Mouse (Mus musculus): ENCODE measurements around the gene Rnf167. TPM values are rescaled to one million over a fixed set of nuclear protein-coding genes. Genes with fewer than 3 reads are reported as not detected.

Rnf167 gene
- total RNA-seq, 2 experiments from 2014 or later = 73.9 to 86.6 TPM

- DNase-seq = peak; percentile 93
Observed at GRCm38 (mm10) chr11:70654923-70655570, 8.0 kb downstream of the Rnf167 start.

GRCm38 (mm10) chr11:70655571-70656455 is 8.8 kb downstream of the Rnf167 start:
- peak; percentile 73 for DNase-seq

DNA sequence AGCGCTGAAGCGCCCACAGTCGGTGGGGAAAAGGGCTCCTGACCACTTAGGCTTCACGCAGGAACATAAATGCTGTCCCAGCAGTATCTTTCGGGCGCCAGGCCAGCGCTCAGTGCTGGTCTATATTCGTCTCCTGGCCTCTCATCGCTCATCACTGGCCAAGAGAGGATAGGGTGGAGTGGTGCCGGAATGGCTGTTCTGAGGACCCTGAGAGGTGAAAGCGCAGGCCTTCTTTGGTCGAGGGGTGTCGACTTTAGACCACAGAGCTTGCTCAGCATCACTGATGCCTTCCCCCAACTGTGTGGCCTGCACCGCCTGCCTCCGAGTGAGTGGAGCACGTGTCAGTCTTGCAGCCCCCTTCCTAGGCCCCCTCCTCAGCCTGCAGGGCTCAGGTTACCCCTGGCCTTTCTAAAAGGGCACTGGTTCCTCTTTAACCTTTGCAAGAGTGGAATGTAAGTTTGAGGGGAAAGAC is 9.5 kb downstream of the Rnf167 start:
- DNase-seq = peak; percentile 60

- DNase-seq = peak; percentile 46
Observed at GRCm38 (mm10) chr11:70656964-70657363, 9.9 kb downstream of the Rnf167 start, which contains the start of gene Eno3. Eno3 (plus strand) TSS chr11:70657202.

GRCm38 (mm10) chr11:70657573-70657972 is 10.5 kb downstream of the Rnf167 start:
- DNase-seq = no peak

- no peak for DNase-seq
Observed at GRCm38 (mm10) chr11:70657991-70658390, 11.0 kb downstream of the Rnf167 start.

GRCm38 (mm10) chr11:70658521-70658920 is 11.5 kb downstream of the Rnf167 start:
- DNase-seq = no peak

- DNase-seq = no peak
Observed at GRCm38 (mm10) chr11:70658942-70659341, 11.9 kb downstream of the Rnf167 start.

GRCm38 (mm10) chr11:70660571-70660970 is 13.5 kb downstream of the Rnf167 start:
- DNase-seq = no peak

DNA sequence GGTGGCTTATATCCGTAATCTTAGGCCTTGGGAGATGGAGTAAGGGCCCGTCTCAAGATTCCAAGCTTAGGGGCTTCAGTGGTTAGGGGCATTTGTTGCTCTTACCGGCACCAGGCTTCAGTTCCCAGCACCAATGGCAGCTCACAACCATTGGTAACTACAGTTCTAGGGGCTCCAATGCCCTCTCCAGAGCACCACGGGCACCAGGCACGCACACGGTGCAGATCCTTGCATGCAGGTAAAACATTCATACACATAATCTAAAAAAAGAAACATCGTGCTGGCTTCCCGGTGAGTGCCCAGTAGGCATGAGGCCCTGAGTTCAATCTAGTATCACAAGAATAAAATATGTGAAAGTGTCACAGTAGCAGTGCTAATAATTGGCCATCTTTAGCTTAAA is 16.1 kb downstream of the Rnf167 start:
- DNase-seq = no peak

- DNase-seq = no peak
Observed at GRCm38 (mm10) chr11:70663957-70664356, 16.9 kb downstream of the Rnf167 start.

- DNase-seq = no peak
Observed at GRCm38 (mm10) chr11:70664741-70665140, 17.7 kb downstream of the Rnf167 start.

DNA sequence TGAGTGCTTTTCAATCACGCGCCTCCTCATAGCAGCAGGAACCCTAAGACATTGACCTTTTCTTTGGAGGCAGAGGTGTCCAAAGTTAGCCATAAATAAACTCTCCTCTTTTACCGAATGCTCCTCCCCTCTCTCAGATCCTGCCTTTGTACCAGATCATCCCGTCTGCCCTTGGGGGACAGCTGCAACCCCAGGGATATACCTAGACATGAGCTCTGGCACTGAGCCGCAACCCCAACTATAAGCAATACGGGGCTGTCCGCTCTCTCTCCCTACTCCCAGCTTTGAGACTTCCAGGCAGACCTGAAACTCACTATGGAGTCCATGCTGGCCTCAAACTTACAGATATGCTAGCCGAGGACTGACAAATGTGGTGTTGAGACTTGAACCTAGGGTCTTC is 19.7 kb downstream of the Rnf167 start:
- DNase-seq = no peak

DNA sequence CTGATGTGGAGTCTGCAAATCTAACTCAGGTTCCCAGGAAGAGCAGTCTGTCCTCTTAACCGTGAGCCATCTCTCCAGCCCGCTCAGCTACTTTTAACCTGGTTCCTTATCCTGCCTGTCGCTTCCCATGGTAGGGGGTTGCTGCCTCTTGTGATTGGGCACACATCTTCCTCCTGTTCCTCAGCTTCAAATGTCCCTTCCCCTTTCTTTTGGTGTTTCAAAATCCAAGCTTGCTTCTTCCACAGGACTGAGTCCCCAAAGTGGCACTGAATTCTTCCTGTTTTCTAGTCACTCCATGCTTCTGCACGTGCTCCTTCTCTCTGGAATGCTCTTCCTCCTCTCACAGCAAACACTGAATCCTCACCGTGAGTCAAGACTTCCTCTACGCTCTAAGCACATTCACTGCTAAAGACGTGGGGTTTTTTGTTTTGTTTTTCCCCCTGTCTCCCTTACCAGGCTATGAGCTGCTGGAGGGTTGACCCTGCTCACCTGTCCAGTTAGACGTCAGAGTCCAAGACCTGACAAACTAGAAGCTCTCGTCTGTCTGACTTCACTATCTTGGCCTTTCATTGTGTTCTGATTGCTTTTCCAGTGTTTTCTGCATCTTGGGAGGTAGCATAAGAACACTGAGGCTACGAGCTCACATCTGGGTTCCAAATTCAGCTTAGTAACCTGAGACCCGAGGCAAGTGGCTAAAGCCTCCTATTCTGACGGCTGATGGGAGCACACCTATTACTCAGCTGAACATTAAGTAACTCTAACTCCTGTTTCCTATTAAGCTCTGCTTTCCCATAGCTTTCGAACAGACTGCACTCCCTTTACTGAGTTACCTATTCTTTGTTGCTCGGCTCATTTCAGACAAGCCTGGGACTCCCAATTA is 20.5 kb downstream of the Rnf167 start:
- DNase-seq = no peak

DNA sequence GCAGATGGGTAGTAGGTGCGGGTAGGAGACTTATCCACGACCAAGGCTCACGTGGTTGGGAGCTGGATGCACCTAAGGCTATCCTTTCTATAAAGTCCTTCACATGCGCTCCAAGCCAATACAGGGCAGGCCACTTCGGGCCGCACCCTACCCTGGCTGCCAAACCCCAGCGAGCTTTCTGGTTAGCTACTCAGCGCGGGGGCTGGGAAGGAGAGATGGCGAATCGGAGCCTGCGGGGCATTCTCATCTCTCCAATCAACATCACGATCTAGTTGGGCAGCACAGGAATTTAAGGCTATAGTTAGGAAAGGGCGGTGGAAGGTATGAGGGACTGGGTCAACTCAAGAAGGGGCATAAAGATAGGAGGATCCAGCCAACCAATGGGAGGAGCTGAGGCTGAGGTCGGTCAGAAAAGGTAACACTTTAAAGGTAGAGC is 21.3 kb downstream of the Rnf167 start:
- DNase-seq = peak; percentile 79

DNA sequence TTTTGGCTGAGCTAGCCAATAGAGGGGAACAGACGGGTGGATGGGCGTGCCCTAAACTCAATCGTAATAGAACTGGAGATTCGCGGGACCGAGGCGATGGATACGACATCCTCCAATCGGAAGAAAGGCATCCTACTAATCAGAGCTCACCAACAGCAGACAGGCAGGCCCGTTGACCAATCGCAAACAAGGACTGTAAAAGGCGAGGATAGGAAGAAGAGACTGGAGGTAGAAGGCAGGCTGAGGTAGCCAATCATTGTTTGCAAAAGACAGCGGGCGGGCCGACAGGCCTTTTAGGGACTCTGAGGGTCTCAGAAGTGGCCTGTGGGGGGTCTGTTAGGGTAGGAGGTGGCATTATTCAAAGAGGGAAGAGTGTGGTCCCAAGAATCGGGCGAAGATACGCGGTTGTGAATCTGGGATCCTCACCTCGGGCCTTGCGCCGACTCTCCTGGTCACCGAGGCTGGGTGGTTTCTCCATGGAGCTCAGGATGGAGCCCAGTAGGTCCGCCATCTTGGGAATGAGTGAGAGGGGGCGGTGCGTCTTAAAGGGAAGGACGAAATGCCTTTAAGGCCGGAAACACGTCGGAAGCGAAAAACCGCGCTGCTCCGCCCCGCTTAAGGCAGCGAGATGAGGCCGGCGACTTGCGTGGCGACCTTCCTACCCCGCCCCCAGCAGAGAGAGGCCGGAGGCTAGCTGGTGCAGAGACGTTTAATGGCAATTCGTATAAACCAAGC is 21.9 kb downstream of the Rnf167 start, which contains the start of gene Spag7:
TSS of gene Spag7 (minus strand) at position 646 of the 735 bp plus-strand sequence.
- DNase-seq = peak; percentile 96

DNA sequence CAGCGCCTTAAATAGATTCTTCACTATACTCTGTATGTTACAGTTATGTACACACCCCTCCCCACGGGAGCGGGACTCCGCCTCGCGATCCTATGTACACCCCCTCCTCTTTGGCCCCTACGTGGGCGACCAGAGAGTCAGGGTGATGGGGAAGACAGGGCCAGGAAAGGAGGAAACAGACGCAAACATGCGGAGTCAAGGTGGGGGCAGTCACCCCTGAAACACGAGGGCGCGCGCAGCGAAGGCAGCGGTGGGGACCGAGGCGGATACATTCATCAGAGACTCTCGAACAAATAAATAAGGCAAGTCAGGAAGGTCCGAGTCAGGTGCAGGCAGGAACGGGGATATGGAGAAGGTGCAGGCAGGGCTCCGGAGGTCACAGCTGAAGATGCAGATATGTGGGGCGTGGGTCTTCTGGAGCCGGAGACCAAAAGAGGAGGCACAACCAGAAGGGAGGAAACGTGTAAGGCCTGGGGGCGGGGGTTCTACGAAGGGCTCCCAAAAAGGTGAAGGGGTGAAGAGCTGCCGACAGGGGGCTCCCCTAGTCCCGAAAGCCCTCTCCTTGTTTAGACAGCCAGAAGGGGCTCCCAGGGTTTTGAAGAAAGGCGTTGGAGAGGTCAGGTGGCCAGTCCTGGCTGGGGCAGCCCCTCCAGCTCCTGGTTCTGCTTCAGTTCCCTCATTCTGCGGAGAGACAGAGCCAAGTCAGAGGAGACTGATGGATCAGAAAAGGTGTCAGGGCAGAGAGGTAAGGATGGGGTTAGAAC is 22.7 kb downstream of the Rnf167 start:
- DNase-seq = peak; percentile 83

DNA sequence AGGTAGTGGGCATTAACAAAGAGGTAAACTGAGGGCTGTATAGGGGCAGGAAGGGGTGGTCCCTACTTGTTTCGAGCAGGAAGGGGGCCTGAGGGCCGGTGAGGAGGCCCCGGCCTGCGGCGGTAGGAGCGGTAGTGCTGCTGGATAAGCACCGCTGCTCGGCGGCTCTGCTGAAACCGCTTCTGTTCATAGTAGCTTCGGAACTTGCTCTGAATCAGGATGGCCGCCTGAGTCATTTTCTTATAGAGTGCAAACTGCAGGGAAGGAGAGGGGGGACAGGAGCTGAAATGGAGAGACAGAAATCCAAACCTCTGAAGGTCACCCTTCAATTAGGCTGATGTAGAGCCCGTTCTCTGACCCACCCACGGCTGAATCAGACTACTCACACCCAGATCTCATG is 23.4 kb downstream of the Rnf167 start:
- DNase-seq = peak; percentile 57

GRCm38 (mm10) chr11:70671333-70672047 is 24.5 kb downstream of the Rnf167 start:
- peak; percentile 48 for DNase-seq

DNA sequence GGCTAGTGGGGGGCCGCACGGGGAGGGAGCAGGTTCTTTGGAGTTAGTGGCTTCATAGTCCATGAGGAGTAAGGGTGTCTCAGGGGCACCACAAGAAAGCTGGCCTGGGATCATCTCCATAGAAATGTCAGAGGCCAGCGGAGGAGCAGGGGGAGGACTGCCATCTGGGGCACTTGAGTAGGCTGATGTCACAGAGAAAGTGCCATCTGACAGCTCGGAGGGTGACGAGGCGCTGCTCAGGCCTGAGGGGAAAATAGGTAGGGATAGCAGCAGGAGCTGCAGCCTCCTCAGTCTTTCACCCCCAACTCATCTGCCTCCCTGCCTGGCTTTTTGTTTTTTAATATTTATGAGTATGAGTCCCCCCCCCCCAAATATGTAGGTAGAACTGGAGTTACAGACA is 27.0 kb downstream of the Rnf167 start:
- no peak for DNase-seq

Data from adrenal gland, postnatal 10 days (tissue).